Mouse (Mus musculus): Measurements from ENCODE around the gene Arfgap2. TPM values are rescaled to one million over a fixed set of nuclear protein-coding genes. Genes with fewer than 3 reads are reported as not detected.
"Not testable (repeated sequence)": the region's sequence is repeated elsewhere in the genome, so short reads cannot be mapped to it uniquely, and the experiment has no call there.

The Arfgap2 gene
- polyA plus RNA-seq (2012; rRNA removed): 32.0 and 32.7 TPM in 2 replicates

DNA sequence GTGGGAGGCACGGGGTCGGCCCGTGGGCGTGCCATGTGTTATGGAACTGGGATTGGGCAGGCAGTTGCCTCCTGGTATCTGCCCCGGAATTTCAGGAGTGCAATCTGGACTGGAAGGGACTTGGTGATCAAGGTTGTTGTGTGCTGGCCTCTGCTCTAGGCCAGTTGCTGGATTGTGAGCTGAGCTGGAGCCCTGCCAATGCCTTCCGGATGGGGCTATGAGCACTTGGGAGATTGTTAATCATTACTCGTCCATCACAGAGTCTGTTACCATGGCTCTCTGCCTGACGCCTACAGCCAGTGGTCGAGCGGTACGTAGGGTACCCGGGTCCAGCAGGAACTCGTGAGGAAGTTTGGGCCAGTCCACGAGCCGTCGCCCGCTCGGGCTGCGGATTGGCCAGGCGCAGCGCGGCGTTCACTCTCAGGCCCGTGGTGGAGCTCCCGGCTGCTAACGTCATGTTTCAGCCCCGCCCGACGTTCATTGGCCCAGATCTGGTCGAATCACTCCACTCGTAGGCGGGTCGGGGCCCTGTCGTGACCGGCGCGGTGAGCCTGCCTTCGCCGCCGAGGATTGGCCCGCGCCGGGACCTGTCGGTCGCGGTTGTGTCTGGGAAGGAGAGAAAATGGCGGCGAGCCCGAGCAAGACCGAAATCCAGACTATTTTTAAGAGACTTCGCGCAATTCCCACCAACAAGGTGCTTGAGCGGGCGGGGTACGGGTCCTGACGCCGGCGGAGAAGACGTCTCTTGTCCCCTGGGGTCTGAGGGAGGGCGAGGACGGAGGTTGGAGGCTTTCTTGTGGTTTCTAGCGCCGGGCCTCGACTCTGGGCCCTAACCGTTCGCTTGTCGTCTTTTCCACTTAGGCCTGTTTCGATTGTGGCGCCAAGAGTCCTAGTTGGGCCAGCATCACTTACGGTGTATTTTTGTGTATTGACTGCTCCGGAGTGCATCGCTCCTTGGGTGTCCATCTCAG, at the start of gene Arfgap2:
Gene Arfgap2 (plus strand): TSS at position 264 of the 971 bp plus-strand sequence.
- Histone ChIP-seq H3K4me3 (ENCODE audit: extremely low read depth, insufficient read depth, insufficient read length) (peak within 1 kb of the TSS; percentile 92), H3K36me3 (ENCODE audit: control insufficient read depth, insufficient read depth, low read length) (peaks cover 23% of the 10 kb centered on the region), H3K27ac (ENCODE audit: insufficient read depth, low read length) (peak within 1 kb of the TSS; percentile 86), H3K27me3 (ENCODE audit: control insufficient read depth, insufficient read depth, low read length) (no peaks in the 10 kb centered on the region), H3K4me1 (ENCODE audit: control insufficient read depth, insufficient read depth, insufficient read length) (peaks cover 7% of the 10 kb centered on the region; the same call in 1 of the 2 replicates)
- TF ChIP-seq CTCF (IDR thresholded peaks at IDR 0.05; ENCODE audit: extremely low read depth, insufficient read depth, insufficient read length, insufficient replicate concordance): no peak
- TF ChIP-seq POLR2A (IDR thresholded peaks at IDR 0.05; ENCODE audit: low read depth, low read length): peak; percentile 66
- DNase-seq (ENCODE audit: low read depth in 1 of 2, low spot score in 2 of 2): peak; percentile 88 to 95
- WGBS: 3% methylated on average over 72 of the region's 72 CpGs

DNA sequence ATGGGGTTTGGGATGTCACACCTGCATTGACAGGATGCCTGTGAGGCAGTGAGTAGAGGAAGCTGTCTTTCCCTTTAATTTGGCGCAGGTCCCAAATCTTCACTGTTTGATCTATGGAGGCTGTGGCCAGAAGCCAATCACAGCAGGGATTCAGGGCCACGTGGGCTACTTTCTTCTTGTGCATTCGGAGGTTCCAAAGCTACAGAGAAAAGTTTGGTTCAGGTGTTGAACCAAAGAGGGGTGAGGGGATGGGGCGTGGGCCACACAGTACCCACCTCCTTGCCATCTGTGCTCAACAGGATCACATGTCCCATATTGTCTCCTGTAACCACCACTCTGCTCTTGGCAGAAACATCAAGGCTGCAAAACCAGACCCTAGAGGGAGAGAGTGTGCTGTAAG, 47.7 kb upstream of the Arfgap2 start:
- H3K36me3 ChIP-seq (ENCODE audit: control insufficient read depth, insufficient read depth, low read length): peaks cover 9% of the 10 kb centered on the region
- H3K4me1 ChIP-seq (ENCODE audit: control insufficient read depth, insufficient read depth, insufficient read length): no peaks in the 10 kb centered on the region
- no peak for DNase-seq (ENCODE audit: low read depth in 1 of 2, low spot score in 2 of 2)
- H3K27me3 ChIP-seq (ENCODE audit: control insufficient read depth, insufficient read depth, low read length): no peaks in the 10 kb centered on the region
- no peak for TF ChIP-seq POLR2A (IDR thresholded peaks at IDR 0.05; ENCODE audit: low read depth, low read length)
- no peak for TF ChIP-seq CTCF (IDR thresholded peaks at IDR 0.05; ENCODE audit: extremely low read depth, insufficient read depth, insufficient read length, insufficient replicate concordance)
- no peak overlapping the region for H3K27ac ChIP-seq (ENCODE audit: insufficient read depth, low read length)
- 73% methylated on average over 4 of the region's 4 CpGs for WGBS
- H3K4me3 ChIP-seq (ENCODE audit: extremely low read depth, insufficient read depth, insufficient read length): no peak overlapping the region

DNA sequence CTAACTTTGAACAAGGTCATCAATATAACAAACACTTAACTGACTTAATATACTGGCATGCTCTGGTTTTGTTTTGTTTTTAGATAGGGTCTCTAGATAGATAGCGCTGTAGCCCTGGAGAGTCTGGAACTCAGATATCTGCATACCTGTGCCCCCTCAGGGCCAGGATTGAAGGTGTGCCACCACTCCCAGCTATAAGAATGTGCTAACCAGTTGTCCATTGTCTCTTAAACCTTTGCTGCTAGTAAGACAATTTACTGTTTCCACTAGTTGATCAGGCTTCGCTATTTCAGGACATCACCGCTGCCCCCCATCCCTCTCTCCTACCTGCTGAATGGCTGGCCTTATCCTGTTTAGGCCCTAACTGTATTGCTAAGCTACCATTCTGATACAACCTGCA, 44.3 kb upstream of the Arfgap2 start:
- TF ChIP-seq POLR2A (IDR thresholded peaks at IDR 0.05; ENCODE audit: low read depth, low read length) (no peak), CTCF (IDR thresholded peaks at IDR 0.05; ENCODE audit: extremely low read depth, insufficient read depth, insufficient read length, insufficient replicate concordance) (no peak)
- WGBS: 93% methylated on average over 3 of the region's 3 CpGs
- Histone ChIP-seq H3K4me1 (ENCODE audit: control insufficient read depth, insufficient read depth, insufficient read length) (no peaks in the 10 kb centered on the region), H3K27me3 (ENCODE audit: control insufficient read depth, insufficient read depth, low read length) (no peaks in the 10 kb centered on the region), H3K4me3 (ENCODE audit: extremely low read depth, insufficient read depth, insufficient read length) (no peak overlapping the region), H3K36me3 (ENCODE audit: control insufficient read depth, insufficient read depth, low read length) (peaks cover 7% of the 10 kb centered on the region), H3K27ac (ENCODE audit: insufficient read depth, low read length) (no peak overlapping the region)
- DNase-seq (ENCODE audit: low read depth in 1 of 2, low spot score in 2 of 2): no peak

DNA sequence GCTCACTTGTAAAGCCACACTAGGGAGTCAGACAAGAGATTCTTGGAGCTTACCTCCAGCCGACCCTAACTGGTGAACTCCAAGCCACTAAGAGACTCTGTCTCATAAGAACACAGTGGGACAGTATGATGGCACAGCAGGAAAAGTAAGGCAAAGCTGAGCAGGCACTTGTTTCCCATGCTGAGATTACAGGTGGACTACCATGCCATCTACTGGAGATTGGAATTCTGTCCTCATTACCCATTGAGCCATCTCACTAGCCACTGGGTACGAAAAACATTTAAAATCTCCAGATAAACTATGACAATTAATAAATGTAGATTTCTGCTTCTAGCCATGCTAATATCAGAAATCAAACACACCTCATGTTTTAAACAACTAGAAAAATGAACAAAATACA, 41.2 kb upstream of the Arfgap2 start:
- peaks cover 1% of the 10 kb centered on the region for H3K36me3 ChIP-seq (ENCODE audit: control insufficient read depth, insufficient read depth, low read length)
- H3K27ac ChIP-seq (ENCODE audit: insufficient read depth, low read length): no peak overlapping the region
- H3K4me1 ChIP-seq (ENCODE audit: control insufficient read depth, insufficient read depth, insufficient read length): no peaks in the 10 kb centered on the region
- no peak for DNase-seq (ENCODE audit: low read depth in 1 of 2, low spot score in 2 of 2)
- TF ChIP-seq CTCF (IDR thresholded peaks at IDR 0.05; ENCODE audit: extremely low read depth, insufficient read depth, insufficient read length, insufficient replicate concordance) (no peak), POLR2A (IDR thresholded peaks at IDR 0.05; ENCODE audit: low read depth, low read length) (no peak)
- WGBS: 93% methylated on average over 2 of the region's 2 CpGs
- H3K27me3 ChIP-seq (ENCODE audit: control insufficient read depth, insufficient read depth, low read length): no peaks in the 10 kb centered on the region
- no peak overlapping the region for H3K4me3 ChIP-seq (ENCODE audit: extremely low read depth, insufficient read depth, insufficient read length)

DNA sequence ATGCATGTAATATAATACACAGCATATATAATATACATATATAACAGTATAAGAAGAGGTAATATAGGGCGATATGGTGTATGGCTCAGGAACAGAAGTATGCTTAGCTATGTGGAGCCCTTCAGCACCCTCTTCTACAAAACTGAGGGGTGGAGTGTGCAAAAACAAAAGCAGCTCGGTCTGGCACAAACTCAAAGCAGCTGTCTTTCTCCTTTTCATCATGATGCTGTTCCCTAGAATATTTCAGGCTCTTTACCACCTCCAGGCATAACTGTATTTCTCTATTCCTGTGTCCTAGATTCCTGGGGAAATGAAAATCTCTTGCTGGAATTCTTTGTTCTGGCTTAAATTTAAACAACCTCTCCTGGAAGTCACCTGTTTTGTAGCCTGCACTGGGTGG, 35.0 kb upstream of the Arfgap2 start:
- WGBS: 84% methylated on average over 2 of the region's 2 CpGs
- H3K36me3 ChIP-seq (ENCODE audit: control insufficient read depth, insufficient read depth, low read length): peaks cover 5% of the 10 kb centered on the region; the same call in 1 of the 2 replicates
- no peak overlapping the region for H3K4me3 ChIP-seq (ENCODE audit: extremely low read depth, insufficient read depth, insufficient read length)
- no peak for TF ChIP-seq POLR2A (IDR thresholded peaks at IDR 0.05; ENCODE audit: low read depth, low read length)
- no peak for TF ChIP-seq CTCF (IDR thresholded peaks at IDR 0.05; ENCODE audit: extremely low read depth, insufficient read depth, insufficient read length, insufficient replicate concordance)
- no peaks in the 10 kb centered on the region for H3K27me3 ChIP-seq (ENCODE audit: control insufficient read depth, insufficient read depth, low read length)
- H3K4me1 ChIP-seq (ENCODE audit: control insufficient read depth, insufficient read depth, insufficient read length): no peaks in the 10 kb centered on the region
- no peak for DNase-seq (ENCODE audit: low read depth in 1 of 2, low spot score in 2 of 2)
- H3K27ac ChIP-seq (ENCODE audit: insufficient read depth, low read length): no peak overlapping the region

DNA sequence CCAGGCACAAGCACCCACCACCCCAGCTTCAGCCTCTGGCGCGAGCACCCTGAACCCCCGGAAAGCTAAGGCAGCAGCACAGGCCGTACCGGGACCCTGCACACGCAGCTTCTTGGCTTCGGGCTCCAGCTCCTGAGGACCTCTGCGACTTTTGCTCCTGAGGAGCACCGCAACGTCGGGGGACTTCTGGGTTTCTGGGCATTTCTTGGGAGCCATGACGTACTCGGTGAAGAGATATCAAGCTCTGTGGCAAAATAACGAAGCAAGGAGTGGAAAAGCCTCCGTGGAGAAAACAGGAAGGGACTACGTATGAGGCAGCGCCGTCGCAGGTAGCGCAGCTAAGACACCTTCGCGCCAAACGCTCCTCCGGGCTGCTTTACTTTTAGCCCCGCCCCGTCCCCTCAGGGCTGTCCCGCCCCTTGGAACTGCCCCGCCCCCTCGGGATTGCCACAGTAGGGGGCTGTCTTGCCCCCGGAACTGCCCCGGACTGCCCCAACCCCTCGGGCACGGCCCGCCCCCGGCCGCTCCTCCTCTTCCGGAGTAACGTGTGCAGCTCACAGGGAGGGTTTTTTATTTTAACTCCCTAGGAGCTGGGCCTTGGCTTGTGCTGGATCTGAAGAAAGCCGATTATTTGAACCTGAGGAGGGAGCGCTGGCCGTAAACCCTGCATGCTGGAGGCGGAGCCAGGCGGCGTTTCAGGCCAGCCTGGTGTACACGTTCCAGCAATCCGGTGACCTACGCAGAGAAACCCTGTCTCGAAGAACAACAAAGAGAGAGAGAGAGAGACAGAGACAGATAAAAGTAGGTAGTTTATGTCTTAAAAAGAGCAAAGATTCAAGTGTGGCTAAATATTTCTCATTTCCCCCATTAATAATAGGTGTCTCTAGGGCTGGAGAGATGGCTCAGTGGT, 27.9 kb upstream of the Arfgap2 start, which contains the start of gene Ddb2:
Gene Ddb2 (minus strand): TSS at position 382 of the 910 bp plus-strand sequence.
- Histone ChIP-seq H3K4me1 (ENCODE audit: control insufficient read depth, insufficient read depth, insufficient read length) (peaks cover 3% of the 10 kb centered on the region; the same call in 1 of the 2 replicates), H3K27me3 (ENCODE audit: control insufficient read depth, insufficient read depth, low read length) (no peaks in the 10 kb centered on the region), H3K27ac (ENCODE audit: insufficient read depth, low read length) (peak within 1 kb of the TSS; percentile 96), H3K36me3 (ENCODE audit: control insufficient read depth, insufficient read depth, low read length) (peaks cover 5% of the 10 kb centered on the region; the same call in 1 of the 2 replicates), H3K4me3 (ENCODE audit: extremely low read depth, insufficient read depth, insufficient read length) (peak within 1 kb of the TSS; percentile 82)
- TF ChIP-seq CTCF (IDR thresholded peaks at IDR 0.05; ENCODE audit: extremely low read depth, insufficient read depth, insufficient read length, insufficient replicate concordance): no peak
- TF ChIP-seq POLR2A (IDR thresholded peaks at IDR 0.05; ENCODE audit: low read depth, low read length): no peak
- peak; percentile 92 to 94 for DNase-seq (ENCODE audit: low read depth in 1 of 2, low spot score in 2 of 2)
- WGBS: 1% methylated on average over 47 of the region's 48 CpGs

DNA sequence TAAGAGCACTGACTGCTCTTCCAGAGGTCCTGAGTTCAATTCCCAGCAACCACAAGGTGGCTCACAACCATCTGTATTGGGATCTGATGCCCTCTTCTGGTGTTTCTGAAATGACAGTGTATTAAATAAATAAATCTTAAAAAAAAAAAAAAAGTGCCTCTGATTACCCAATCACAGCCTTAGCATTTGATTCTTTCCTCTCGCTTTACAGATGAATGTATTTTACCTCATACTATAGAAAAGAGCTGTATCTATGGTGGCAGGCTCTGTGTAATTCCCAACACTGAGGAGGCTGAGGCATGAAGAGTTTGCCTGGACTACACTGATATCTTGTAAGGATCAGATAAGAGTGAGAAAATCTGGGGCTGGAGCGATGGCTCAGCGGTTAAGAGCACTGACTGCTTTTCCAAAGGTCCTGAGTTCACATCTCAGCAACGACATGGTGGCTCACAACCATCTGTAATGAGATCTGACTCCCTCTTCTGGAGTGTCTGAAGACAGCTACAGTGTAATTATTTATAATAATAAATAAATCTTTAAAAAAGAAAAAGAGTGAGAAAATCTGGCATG, 27.2 kb upstream of the Arfgap2 start:
- peak overlapping the region; percentile 96; the same call in 1 of the 2 replicates for H3K27ac ChIP-seq (ENCODE audit: insufficient read depth, low read length)
- H3K4me3 ChIP-seq (ENCODE audit: extremely low read depth, insufficient read depth, insufficient read length): peak overlapping the region; percentile 82; the same call in 1 of the 2 replicates
- 39% methylated on average over 4 of the region's 4 CpGs for WGBS
- not testable (repeated sequence) for H3K27me3 ChIP-seq (ENCODE audit: control insufficient read depth, insufficient read depth, low read length); DNase-seq (ENCODE audit: low read depth in 1 of 2, low spot score in 2 of 2); H3K4me1 ChIP-seq (ENCODE audit: control insufficient read depth, insufficient read depth, insufficient read length); H3K36me3 ChIP-seq (ENCODE audit: control insufficient read depth, insufficient read depth, low read length)

All from spleen, adult 2 months (tissue).